Mouse (Mus musculus) megakaryocyte-erythroid progenitor cell, adult 5-6 weeks (primary cell): ENCODE measurements around the gene Olfr99. TPM values are rescaled to one million over a fixed set of nuclear protein-coding genes. Genes with fewer than 3 reads are reported as not detected.
A peak's percentile ranks its signal among the peaks of the same experiment; 100 is the strongest.
"Not testable (repeated sequence)": the region's sequence is repeated elsewhere in the genome, so short reads cannot be mapped to it uniquely, and the experiment has no call there.

Experiments
- ATAC-seq: replicated peaks from 2 replicates; pipeline ENCODE4 v1.8.0; 2016; ENCODE audit warnings: mild to moderate bottlenecking, inconsistent platforms; ENCODE audit not compliant: severe bottlenecking, poor library complexity, low FRiP score, low TSS enrichment
- total RNA-seq, 2 experiments: library from RNA; stranded (forward) in 1 of 2; stranded (reverse) in 1 of 2; fragments of 200-1000, 215-1000 nt in 1 of 2; fragments of >200 nt in 1 of 2; fragmentation: Nextera tagmentation in 1 of 2; gene quantifications; 2 replicates each; pipeline ENCODE4 v1.2.3; 2014 to 2017

The Olfr99 gene
- total RNA-seq (2014; fragmentation: Nextera tagmentation) (not detected in 2 replicates), total RNA-seq (2017) (not detected in 2 replicates)

DNA sequence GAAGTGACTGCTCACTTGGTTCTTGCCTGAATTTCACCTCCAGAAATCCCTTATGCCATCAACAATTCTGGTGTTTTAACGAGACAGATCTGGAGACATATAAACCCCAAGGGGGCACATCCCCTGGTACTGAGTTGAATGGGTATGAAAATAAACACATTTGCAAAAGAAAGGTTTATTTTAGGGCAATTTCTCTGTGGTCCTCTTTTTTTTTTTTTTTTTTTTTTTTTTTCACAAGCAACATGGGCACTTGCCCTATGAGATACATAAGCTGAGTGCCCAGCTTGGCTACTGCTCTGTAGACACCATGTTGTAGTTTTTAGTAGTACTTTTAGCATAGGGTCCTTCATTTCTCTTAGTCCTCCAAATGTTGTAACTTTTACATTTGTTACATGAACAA is at the start of gene Olfr99:
Olfr99 (minus strand) TSS at position 101 of the 400 bp plus-strand sequence.
- no peak for ATAC-seq

DNA sequence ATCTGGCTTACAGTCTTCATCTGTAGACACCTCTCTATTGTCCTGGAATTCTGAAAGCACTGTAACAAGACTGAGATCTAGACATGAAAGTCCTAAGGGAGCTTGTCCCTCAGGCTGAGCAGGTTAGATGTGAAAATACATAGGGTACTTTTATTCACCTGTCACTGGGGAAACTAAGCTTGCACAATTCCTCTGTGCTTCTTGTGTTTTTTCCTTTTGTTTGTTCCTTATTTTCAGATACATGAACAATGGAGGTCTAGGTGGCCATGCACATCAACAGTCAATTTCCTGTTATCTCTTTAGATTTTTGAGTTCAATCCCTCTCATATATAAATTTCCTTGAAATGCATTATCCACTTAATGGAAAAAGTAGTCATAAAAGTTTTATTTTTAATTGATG is 33.7 kb upstream of the Olfr99 start, which contains the start of gene Olfr102:
Olfr102 (minus strand) TSS at position 101 of the 400 bp plus-strand sequence.
- ATAC-seq, result no peak

DNA sequence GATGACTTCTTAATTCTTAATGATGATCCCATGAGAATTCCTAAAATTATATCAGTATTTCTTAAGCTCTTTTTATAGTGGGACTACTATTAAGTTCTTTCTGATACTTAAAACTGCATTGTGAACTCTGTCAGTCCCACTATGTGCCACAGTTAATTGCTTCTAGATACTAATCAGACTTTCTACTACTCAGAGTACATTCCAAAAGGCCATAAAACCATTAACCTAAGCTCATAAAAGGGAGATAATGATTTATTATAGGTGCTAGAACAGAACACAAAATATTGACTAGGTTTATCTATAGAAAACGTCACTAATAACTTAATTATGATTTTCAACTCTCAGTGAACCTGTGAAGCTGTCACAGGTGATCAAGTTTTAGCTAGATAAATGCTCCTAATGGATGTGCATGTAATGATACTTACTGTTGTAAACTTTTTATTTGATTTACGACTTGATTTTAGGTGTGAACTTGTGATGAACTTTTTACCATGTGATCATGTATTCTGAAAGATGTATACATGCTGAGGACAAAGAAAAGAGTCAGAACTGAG is 27.0 kb upstream of the Olfr99 start:
- no peak for ATAC-seq

DNA sequence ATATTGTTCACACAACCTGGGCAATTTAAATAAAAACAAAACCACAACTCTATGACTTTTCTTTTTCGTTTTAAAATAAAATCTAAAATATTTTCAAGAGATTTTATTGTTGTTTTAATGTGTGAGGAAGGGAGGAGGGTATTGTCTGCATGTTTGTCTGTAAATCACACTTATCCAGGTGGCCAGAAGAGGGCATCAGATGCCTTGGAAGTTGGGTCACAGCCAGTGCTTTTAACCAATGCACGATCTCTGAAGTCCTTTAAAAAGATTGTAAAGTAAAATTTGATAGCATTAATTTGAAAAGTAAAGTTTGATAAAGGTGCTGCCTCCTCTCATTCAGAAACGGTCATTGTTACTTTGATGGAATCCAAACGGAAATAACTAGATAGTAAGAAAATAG is 25.2 kb upstream of the Olfr99 start:
- no peak for ATAC-seq

DNA sequence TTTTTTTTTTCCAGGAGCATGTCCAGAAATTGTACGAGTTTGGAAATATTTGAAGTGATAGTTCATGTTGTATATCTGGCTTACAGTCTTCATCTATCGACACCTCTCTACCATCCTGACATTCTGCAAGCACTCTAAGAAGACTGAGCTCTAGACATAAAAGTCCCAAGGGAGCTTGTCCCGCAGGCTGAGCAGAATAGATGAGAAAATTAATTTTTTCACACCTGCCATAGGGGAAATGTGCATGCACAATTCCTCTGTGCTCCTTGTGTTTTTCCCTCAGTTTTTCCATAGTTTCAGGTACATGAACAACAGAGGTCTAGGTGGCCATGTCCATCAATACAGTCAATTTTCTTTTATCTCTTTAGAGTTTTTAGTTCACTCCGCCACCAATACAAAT is 21.0 kb upstream of the Olfr99 start, which contains the start of gene Olfr101:
Olfr101 (minus strand) TSS at position 101 of the 400 bp plus-strand sequence.
- ATAC-seq, result no peak

DNA sequence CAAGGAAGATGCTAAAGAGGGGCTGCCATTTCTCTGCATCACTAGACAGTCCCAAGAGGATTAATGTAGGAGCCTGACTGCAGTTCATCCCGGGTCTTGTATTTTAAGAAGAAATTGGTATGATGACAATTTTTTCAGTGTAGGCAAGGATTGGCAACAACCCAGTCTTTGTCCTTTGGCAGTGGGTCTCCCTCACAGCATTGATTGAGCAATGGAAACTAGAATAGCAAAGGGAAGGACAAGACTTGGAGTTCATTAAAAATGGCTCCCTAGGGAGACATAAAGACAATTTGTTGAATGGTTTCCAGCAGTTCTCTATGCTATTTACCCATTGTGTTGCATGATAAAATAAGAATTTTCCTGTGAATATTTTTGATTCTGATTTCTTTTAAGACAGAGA is 2.9 kb downstream of the Olfr99 start:
- ATAC-seq, result no peak

DNA sequence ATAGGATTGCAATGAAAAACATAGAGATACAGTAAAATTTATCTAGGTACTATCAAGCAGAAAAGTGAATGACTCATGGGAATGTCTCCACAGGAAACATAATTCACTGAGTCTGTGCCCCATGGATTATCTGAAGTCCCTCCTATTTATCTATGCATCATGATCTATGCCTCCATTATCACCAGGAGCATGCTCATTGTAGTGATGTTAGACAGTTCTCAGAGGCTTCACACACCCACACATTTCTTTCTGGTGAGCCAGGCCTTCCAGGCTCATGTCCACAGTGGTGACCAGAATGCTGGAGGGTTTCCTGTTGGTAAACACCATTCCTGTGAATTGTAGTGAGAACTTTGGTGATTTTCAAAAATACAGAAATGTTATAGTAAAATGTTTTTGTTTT is 6.7 kb downstream of the Olfr99 start:
- ATAC-seq, result no peak

DNA sequence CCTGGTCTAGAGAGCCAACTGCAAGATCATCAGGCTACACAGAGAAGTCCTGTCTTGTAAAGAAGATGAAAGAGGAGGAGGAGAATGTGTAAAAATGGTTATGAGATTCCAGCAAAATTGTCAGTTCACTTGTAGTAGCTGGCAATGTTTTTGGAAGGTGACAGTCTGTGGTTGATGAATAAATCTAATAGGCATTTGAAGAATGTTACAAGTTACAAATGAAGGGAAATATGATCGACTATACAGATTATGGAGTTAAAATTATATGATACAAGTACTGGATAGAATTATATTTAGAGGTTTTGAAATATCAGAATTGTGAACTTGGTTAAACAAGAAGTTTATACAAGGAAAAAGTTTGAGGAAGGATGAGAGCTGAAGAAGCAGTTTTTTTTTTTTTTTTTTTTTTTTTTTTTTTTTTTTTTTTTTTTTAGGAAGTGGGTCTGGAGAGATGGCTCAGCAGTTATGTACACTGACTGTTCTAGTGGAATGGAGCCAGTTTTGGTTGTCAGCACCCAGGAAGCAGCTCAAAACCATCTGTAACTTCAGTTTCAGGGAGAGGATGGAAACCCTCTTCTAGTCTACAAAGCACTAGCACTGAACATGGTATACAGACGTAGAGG is 7.5 kb downstream of the Olfr99 start:
- no peak for ATAC-seq

DNA sequence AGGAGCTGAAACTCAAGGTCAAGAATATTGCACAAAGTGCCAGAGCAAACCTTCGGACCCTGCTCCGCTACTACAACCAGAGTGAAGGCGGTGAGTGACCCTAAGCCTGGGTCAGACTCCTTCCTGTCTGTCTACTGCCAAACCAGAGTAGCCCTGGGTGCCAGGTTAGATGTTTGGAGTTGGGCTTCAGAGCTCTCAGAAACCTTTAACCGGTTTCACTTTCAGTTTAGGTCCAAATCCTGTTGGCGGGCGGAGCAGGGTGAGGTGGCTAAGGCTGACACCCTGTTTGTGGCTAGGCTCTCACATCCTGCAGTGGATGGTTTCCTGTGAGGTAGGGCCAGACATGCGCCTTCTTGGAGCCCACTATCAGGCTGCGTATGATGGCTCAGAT is 12.6 kb downstream of the Olfr99 start:
- peak; percentile 82 for ATAC-seq

DNA sequence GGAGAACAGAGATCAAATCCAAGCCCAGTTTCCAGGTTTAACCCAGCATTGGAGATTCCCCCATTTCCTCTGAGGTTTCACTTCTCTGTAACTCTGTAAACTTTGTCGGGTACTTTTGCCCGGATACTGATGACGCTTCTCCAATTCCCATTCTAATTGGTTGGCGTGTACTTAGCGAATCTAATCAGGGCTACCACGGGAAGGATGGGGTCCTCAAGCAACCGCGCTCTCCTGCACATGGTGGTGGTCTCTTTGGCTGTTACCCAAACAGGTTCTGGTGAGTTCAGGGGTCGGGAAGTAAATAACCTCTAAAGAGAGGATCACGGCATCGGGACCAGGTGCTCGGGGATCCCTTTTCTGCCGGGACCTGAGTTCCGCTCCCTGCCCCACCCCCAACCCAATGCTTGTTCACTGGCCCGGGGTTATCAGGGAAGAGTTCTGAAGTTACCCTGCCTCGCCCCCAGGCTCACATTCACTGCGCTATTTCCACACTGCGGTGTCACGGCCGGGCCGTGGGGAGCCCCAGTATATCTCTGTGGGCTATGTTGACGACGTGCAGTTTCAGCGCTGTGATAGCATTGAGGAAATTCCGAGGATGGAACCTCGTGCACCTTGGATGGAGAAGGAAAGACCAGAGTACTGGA is 13.1 kb downstream of the Olfr99 start, which contains the start of gene H2-M3:
H2-M3 (plus strand) TSS at position 163 of the 644 bp plus-strand sequence.
- ATAC-seq, result peak; percentile 94

DNA sequence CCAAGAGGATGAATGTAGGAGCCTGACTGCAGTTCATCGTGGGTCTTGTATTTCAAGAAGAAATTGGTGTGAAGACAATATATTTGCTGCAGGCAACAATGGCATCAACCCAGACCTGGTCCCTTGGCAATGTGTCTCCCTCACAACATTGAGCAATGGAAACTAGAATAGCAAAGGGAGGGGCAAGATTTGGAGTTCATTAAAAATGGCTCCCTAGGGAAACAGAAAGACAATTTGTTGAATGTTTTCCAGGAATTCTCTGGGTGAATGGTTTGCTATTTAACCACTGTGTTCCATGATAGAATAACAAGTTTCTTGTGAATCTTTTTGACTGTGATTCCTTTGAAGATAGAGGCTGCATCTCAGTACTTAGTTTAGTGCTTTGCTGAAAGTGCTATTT is 19.6 kb downstream of the Olfr99 start, which contains the start of gene Olfr98:
Olfr98 (minus strand) TSS at position 124 of the 400 bp plus-strand sequence.
- no peak for ATAC-seq

DNA sequence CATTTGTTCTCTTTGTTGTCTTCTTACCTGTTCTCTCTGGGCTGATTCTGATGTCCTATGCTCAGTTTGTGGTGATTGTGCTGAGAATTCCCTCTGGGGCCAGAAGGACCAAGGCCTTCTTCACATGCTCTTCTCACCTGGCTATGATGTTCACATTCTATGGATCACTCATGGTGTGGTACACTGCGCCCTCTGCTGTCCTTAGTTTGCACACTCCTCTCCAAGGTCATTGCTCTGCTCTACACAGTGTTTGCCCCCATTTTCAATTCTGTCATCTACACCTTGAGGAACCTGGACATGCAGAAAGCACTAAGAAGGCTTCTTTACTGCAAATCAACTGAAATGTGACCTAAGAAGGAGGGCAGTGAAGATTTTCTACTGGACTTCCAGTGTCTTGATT is 32.7 kb downstream of the Olfr99 start:
- peak; percentile 82 for ATAC-seq

DNA sequence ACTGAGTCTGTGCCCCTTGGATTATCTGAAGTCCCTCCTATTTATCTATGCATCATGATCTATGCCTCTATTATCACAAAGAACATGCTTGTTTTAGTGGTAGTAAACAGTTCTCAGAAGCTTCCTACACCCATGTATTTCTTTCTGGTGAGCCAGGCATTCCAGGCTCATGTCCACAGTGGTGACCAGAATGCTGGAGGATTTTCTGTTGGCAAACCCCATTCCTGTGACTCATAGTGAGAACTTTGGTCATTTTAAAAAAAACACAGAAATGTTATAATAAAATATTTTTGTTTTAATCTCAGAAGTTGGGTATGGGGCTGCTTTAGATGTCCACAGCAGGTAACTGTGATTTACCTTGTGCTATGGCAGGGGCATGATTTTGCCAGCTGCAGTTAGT is 33.8 kb downstream of the Olfr99 start:
- ATAC-seq, result no peak

DNA sequence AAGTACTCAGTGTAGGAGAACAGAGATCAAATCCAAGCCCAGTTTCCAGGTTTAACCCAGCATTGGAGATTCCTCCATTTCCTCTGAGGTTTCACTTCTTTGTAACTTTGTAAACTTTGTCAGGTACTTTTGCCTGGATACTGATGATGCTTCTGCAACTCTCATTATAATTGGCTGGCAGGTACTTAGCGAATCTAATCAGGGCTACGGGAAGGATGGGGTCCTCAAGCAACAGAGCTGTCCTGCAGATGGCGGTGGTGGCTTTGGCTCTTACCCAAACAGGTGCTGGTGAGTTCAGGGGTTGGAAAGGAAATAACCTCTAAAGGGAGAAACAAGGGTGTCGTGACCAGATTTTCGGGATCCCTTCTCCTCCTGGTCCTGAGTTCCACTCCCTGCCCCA is 36.5 kb downstream of the Olfr99 start:
- peak; percentile 84 for ATAC-seq

DNA sequence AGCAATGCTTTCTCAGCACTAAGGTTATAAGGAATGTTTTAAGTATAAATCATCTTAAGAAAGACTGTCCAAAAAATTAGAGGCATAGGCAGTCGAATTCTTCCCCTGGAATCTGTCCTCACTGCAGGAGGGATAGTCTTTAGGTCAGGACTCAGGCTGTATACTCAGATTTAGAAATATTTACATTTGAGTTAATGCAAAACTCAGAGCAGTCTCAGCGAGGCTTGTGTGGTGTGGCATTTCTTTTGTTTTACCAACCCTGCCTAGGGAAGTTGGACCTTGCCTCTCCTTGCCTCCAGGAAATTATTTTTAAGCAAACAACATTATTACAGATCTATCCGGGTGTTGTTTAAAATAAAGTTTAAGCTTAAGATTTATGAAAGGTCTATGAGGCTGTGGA is 41.1 kb downstream of the Olfr99 start:
- no peak for ATAC-seq

DNA sequence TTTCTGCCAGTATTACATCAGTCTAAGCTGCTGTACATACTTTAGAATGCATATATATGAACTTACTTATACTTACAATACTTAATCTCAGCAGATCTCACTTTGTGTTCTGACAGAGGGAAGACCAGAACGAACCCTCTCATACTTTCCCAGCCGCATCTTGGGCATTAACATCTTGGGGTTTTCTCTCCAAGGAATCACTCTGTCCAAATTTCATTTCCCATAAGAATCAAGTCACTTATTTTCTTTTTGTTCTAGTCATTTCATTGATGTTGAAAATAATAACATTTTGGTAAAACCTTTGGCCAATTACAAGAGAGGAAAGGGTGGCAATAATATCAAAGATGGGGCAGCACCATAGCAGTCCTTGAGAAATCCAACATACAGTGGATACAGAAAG is 46.0 kb downstream of the Olfr99 start, which contains the start of gene Olfr97:
Olfr97 (minus strand) TSS at position 101 of the 400 bp plus-strand sequence.
- not testable (repeated sequence) for ATAC-seq

Other genes starting within 250 kb of the Olfr99 start
- gene Gabbr1, start 237.5 kb downstream of the Olfr99 start, total RNA-seq (2014; fragmentation: Nextera tagmentation), result 9.1 and 11.1 TPM in 2 replicates
- gene Gabbr1, start 237.5 kb downstream of the Olfr99 start, total RNA-seq (2017), result 0.91 and 0.99 TPM in 2 replicates
- gene Olfr90, start 195.0 kb downstream of the Olfr99 start, total RNA-seq (2014; fragmentation: Nextera tagmentation), result not detected in 2 replicates
- not detected in 2 replicates for gene Olfr90, start 195.0 kb downstream of the Olfr99 start, total RNA-seq (2017)
- not detected in 2 replicates for gene Olfr91, start 185.2 kb downstream of the Olfr99 start, total RNA-seq (2014; fragmentation: Nextera tagmentation)
- not detected in 2 replicates for gene Olfr91, start 185.2 kb downstream of the Olfr99 start, total RNA-seq (2017)
- gene Olfr92, start 163.4 kb downstream of the Olfr99 start, total RNA-seq (2014; fragmentation: Nextera tagmentation), result not detected in 2 replicates
- gene Olfr92, start 163.4 kb downstream of the Olfr99 start, total RNA-seq (2017), result not detected in 2 replicates
- gene Olfr93, start 122.0 kb downstream of the Olfr99 start, total RNA-seq (2014; fragmentation: Nextera tagmentation), result not detected in 2 replicates
- gene Olfr93, start 122.0 kb downstream of the Olfr99 start, total RNA-seq (2017), result not detected in 2 replicates
- gene Ubd, start 89.6 kb downstream of the Olfr99 start, total RNA-seq (2014; fragmentation: Nextera tagmentation), result not detected in 2 replicates
- gene Ubd, start 89.6 kb downstream of the Olfr99 start, total RNA-seq (2017), result 0.88 TPM in 1 of 2 replicates, not detected in the other
- not detected in 2 replicates for gene Olfr94, start 82.5 kb downstream of the Olfr99 start, total RNA-seq (2014; fragmentation: Nextera tagmentation)
- gene Olfr94, start 82.5 kb downstream of the Olfr99 start, total RNA-seq (2017), result not detected in 2 replicates
- not detected in 2 replicates for gene Olfr95, start 70.3 kb downstream of the Olfr99 start, total RNA-seq (2014; fragmentation: Nextera tagmentation)
- gene Olfr95, start 70.3 kb downstream of the Olfr99 start, total RNA-seq (2017), result not detected in 2 replicates
- gene Olfr96, start 63.3 kb downstream of the Olfr99 start, total RNA-seq (2014; fragmentation: Nextera tagmentation), result not detected in 2 replicates
- gene Olfr96, start 63.3 kb downstream of the Olfr99 start, total RNA-seq (2017), result not detected in 2 replicates
- not detected in 2 replicates for gene Olfr97, start 46.1 kb downstream of the Olfr99 start, total RNA-seq (2014; fragmentation: Nextera tagmentation)
- gene Olfr97, start 46.1 kb downstream of the Olfr99 start, total RNA-seq (2017), result not detected in 2 replicates
- not detected in 2 replicates for gene Olfr98, start 19.7 kb downstream of the Olfr99 start, total RNA-seq (2014; fragmentation: Nextera tagmentation)
- not detected in 2 replicates for gene Olfr98, start 19.7 kb downstream of the Olfr99 start, total RNA-seq (2017)
- 5.7 and 6.3 TPM in 2 replicates for gene H2-M3, start 13.2 kb downstream of the Olfr99 start, total RNA-seq (2014; fragmentation: Nextera tagmentation)
- 3.8 and 9.0 TPM in 2 replicates for gene H2-M3, start 13.2 kb downstream of the Olfr99 start, total RNA-seq (2017)
- gene Olfr101, start 20.9 kb upstream of the Olfr99 start, total RNA-seq (2014; fragmentation: Nextera tagmentation), result not detected in 2 replicates
- not detected in 2 replicates for gene Olfr101, start 20.9 kb upstream of the Olfr99 start, total RNA-seq (2017)
- not detected in 2 replicates for gene Olfr102, start 33.6 kb upstream of the Olfr99 start, total RNA-seq (2014; fragmentation: Nextera tagmentation)
- gene Olfr102, start 33.6 kb upstream of the Olfr99 start, total RNA-seq (2017), result not detected in 2 replicates
- gene Olfr103, start 56.2 kb upstream of the Olfr99 start, total RNA-seq (2014; fragmentation: Nextera tagmentation), result not detected in 2 replicates
- not detected in 2 replicates for gene Olfr103, start 56.2 kb upstream of the Olfr99 start, total RNA-seq (2017)
- not detected in 2 replicates for gene Olfr104-ps, start 76.1 kb upstream of the Olfr99 start, total RNA-seq (2014; fragmentation: Nextera tagmentation)
- not detected in 2 replicates for gene Olfr104-ps, start 76.1 kb upstream of the Olfr99 start, total RNA-seq (2017)
- gene Olfr105-ps, start 95.6 kb upstream of the Olfr99 start, total RNA-seq (2014; fragmentation: Nextera tagmentation), result not detected in 2 replicates
- gene Olfr105-ps, start 95.6 kb upstream of the Olfr99 start, total RNA-seq (2017), result not detected in 2 replicates
- not detected in 2 replicates for gene Olfr106-ps, start 106.9 kb upstream of the Olfr99 start, total RNA-seq (2014; fragmentation: Nextera tagmentation)
- not detected in 2 replicates for gene Olfr106-ps, start 106.9 kb upstream of the Olfr99 start, total RNA-seq (2017)
- not detected in 2 replicates for gene Olfr107, start 115.8 kb upstream of the Olfr99 start, total RNA-seq (2014; fragmentation: Nextera tagmentation)
- gene Olfr107, start 115.8 kb upstream of the Olfr99 start, total RNA-seq (2017), result not detected in 2 replicates
- gene Olfr108, start 162.0 kb upstream of the Olfr99 start, total RNA-seq (2014; fragmentation: Nextera tagmentation), result not detected in 2 replicates
- gene Olfr108, start 162.0 kb upstream of the Olfr99 start, total RNA-seq (2017), result not detected in 2 replicates
- gene Olfr109, start 175.5 kb upstream of the Olfr99 start, total RNA-seq (2014; fragmentation: Nextera tagmentation), result not detected in 2 replicates
- gene Olfr109, start 175.5 kb upstream of the Olfr99 start, total RNA-seq (2017), result not detected in 2 replicates
- gene H2-M2, start 200.1 kb upstream of the Olfr99 start, total RNA-seq (2014; fragmentation: Nextera tagmentation), result not detected in 2 replicates
- not detected in 2 replicates for gene H2-M2, start 200.1 kb upstream of the Olfr99 start, total RNA-seq (2017)
- not detected in 2 replicates for gene Olfr110, start 209.0 kb upstream of the Olfr99 start, total RNA-seq (2014; fragmentation: Nextera tagmentation)
- gene Olfr110, start 209.0 kb upstream of the Olfr99 start, total RNA-seq (2017), result not detected in 2 replicates
- not detected in 2 replicates for gene Olfr111, start 224.6 kb upstream of the Olfr99 start, total RNA-seq (2014; fragmentation: Nextera tagmentation)
- not detected in 2 replicates for gene Olfr111, start 224.6 kb upstream of the Olfr99 start, total RNA-seq (2017)